Mouse (Mus musculus): ENCODE measurements around the gene Adcy6. TPM values are rescaled to one million over a fixed set of nuclear protein-coding genes. Genes with fewer than 3 reads are reported as not detected.
"Not testable (repeated sequence)": the region's sequence is repeated elsewhere in the genome, so short reads cannot be mapped to it uniquely, and the experiment has no call there.

The Adcy6 gene
- polyA plus RNA-seq, 1 experiment from 2014 or later, result 6.6 TPM

DNA sequence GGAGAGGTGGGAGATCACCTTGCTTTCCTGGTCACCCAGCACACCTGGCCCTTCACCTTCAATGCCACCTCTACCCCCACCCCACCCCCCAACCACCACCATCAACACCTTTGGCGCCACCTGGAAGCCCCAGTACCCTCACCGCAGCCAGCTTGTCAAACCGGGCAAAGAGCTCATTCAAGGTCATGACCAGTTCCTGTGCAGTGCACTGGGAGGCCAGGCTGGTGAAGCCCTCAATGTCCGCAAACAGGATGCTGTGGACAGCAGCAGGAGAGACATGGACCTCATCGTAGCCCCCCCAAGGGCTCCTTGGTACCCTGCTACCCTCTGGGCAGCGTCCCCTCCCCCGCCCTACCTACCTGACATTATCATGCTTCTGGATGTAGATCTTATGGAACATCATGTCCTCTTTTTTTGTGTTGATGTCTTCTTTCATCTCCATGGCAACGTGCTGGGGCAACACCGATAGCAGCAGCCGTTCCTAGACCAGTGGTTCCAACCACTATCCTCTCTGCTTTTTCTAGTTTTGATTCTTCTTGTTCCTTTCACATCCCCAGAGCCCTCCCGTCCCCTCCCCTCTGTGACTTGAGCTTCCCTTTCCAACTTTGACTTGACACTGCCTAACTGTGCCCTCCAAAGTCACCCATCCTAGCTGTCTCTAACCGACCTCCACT lies 9.7 kb downstream of the Adcy6 start:
- Histone ChIP-seq H3K27me3 (no peaks in the 10 kb centered on the region), H3K9ac (no peak overlapping the region), H3K4me2 (no peak overlapping the region), H3K4me3 (replicated peaks) (no peak overlapping the region), H3K4me1 (replicated peaks) (peaks cover 58% of the 10 kb centered on the region), H3K9me3 (replicated peaks) (no peaks in the 10 kb centered on the region), H3K27ac (replicated peaks) (no peak overlapping the region), H3K36me3 (replicated peaks) (peaks cover 87% of the 10 kb centered on the region)
- 83% methylated on average over 12 of the region's 12 CpGs for WGBS (ENCODE audit: insufficient replicate concordance)
- ATAC-seq (ENCODE audit: insufficient read depth), result no peak

DNA sequence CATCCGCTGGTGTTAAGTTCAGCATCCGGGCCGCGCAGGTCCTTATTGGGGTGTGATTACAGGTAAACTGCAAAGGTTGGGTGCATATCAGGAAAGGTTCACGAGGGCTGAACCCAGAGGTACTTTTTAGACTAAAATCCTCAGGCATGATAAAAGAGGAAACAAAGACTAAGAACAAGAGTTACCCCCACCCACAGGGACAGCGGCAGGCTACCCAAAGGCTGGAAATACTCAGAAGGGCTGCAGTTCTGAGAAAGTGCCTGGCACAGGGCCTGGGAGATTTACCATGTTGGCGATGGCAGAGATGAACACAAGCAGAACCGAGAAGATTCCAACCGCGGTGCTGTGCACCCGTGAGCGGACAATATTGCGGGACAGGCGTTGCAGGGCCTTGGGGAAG lies 13.3 kb downstream of the Adcy6 start:
- Histone ChIP-seq H3K4me1 (replicated peaks) (peaks cover 24% of the 10 kb centered on the region), H3K27me3 (no peaks in the 10 kb centered on the region), H3K9me3 (replicated peaks) (no peaks in the 10 kb centered on the region), H3K4me3 (replicated peaks) (no peak overlapping the region), H3K9ac (no peak overlapping the region), H3K36me3 (replicated peaks) (peaks cover 100% of the 10 kb centered on the region), H3K27ac (replicated peaks) (no peak overlapping the region), H3K4me2 (no peak overlapping the region)
- 90% methylated on average over 14 of the region's 14 CpGs for WGBS (ENCODE audit: insufficient replicate concordance)
- no peak for ATAC-seq (ENCODE audit: insufficient read depth)

GRCm38 (mm10) chr15:98595049-98595448 lies 14.8 kb downstream of the Adcy6 start:
- no peak overlapping the region for H3K27ac ChIP-seq (replicated peaks)

GRCm38 (mm10) chr15:98594193-98594592 lies 15.7 kb downstream of the Adcy6 start:
- peaks cover 25% of the 10 kb centered on the region for H3K4me1 ChIP-seq (replicated peaks)
- H3K27me3 ChIP-seq, result no peaks in the 10 kb centered on the region
- no peak overlapping the region for H3K4me3 ChIP-seq (replicated peaks)
- H3K9ac ChIP-seq, result no peak overlapping the region
- H3K36me3 ChIP-seq (replicated peaks), result peaks cover 92% of the 10 kb centered on the region
- WGBS (ENCODE audit: insufficient replicate concordance), result 82% methylated on average over 19 of the region's 19 CpGs
- H3K4me2 ChIP-seq, result no peak overlapping the region
- no peaks in the 10 kb centered on the region for H3K9me3 ChIP-seq (replicated peaks)
- no peak for ATAC-seq (ENCODE audit: insufficient read depth)
- H3K27ac ChIP-seq (replicated peaks), result no peak overlapping the region

More at GRCm38 (mm10) chr15:98595049-98595448, 14.8 kb downstream of the Adcy6 start:
- Histone ChIP-seq H3K4me1 (replicated peaks) (peaks cover 24% of the 10 kb centered on the region), H3K4me3 (replicated peaks) (no peak overlapping the region), H3K36me3 (replicated peaks) (peaks cover 99% of the 10 kb centered on the region), H3K4me2 (no peak overlapping the region), H3K9me3 (replicated peaks) (no peaks in the 10 kb centered on the region), H3K27me3 (no peaks in the 10 kb centered on the region), H3K9ac (no peak overlapping the region)
- ATAC-seq (ENCODE audit: insufficient read depth), result no peak
- 83% methylated on average over 5 of the region's 5 CpGs for WGBS (ENCODE audit: insufficient replicate concordance)

DNA sequence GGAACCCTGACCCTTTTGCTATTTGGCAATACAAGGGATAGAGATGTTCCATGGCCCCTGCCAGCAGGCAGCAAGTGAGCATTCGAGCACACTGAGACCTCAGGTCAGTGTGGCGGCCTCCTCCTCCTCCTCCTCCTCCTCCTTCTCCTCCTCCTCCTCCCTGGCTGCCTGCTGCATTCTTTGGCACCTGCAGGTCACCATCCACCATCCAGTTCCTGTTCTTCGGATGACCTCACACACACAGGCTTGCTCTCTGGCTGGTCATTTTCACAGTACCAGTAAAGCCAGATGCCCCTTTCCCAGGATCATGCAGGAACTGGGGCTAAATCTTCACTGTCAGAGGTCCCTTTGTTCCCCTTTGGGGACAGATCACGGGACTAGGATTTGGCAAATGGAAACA lies 18.5 kb downstream of the Adcy6 start:
- peaks cover 69% of the 10 kb centered on the region for H3K36me3 ChIP-seq (replicated peaks)

DNA sequence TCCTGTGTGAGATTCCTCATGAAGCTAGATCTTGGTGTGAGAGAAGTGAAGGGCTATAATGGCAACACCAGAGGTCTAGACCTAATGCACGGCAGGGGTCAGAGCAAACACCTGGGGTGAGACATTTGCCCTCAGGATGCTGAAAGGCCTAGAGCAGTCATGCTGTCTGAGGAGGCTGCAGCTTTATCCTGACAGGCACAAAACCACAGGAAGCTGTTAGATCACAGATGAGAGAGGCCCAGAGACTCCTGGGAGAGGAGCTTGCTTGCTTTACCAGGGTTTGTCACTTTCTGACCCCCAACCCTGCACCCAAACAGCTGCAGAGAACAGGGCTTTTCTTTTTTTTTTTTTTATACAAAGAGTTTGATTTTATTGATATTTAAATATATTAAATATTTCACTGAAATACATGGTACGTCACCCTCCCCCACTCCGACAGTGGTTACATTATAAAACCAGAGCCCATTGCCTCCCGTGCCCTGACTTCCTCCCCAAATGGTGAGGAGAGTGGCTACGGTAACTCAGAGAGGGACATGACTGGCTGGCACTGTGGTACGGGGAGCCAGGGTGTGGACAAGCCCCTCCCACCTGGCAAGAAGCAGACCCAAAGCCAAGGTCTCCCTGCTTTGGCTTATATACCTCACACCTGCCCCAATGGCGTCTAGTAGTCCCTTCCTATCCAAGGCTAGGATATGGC lies 20.1 kb downstream of the Adcy6 start:
- H3K9ac ChIP-seq, result no peak overlapping the region
- H3K9me3 ChIP-seq (replicated peaks), result no peaks in the 10 kb centered on the region
- no peak for ATAC-seq (ENCODE audit: insufficient read depth)
- H3K36me3 ChIP-seq (replicated peaks), result peaks cover 53% of the 10 kb centered on the region
- no peak overlapping the region for H3K4me2 ChIP-seq
- H3K27ac ChIP-seq (replicated peaks), result peak overlapping the region; percentile 2; the same call in 1 of the 2 replicates
- no peaks in the 10 kb centered on the region for H3K27me3 ChIP-seq
- peaks cover 57% of the 10 kb centered on the region for H3K4me1 ChIP-seq (replicated peaks)
- H3K4me3 ChIP-seq (replicated peaks), result no peak overlapping the region
- WGBS (ENCODE audit: insufficient replicate concordance), result 25% methylated on average over 7 of the region's 7 CpGs

More for the DNA sequence above, 18.5 kb downstream of the Adcy6 start:
- H3K4me1 ChIP-seq (replicated peaks), result peaks cover 42% of the 10 kb centered on the region
- H3K4me3 ChIP-seq (replicated peaks), result no peak overlapping the region
- H3K27ac ChIP-seq (replicated peaks), result no peak overlapping the region
- ATAC-seq (ENCODE audit: insufficient read depth), result no peak
- H3K9me3 ChIP-seq (replicated peaks), result no peaks in the 10 kb centered on the region
- WGBS (ENCODE audit: insufficient replicate concordance), result 69% methylated on average over 4 of the region's 4 CpGs
- no peak overlapping the region for H3K9ac ChIP-seq
- no peaks in the 10 kb centered on the region for H3K27me3 ChIP-seq
- H3K4me2 ChIP-seq, result no peak overlapping the region

DNA sequence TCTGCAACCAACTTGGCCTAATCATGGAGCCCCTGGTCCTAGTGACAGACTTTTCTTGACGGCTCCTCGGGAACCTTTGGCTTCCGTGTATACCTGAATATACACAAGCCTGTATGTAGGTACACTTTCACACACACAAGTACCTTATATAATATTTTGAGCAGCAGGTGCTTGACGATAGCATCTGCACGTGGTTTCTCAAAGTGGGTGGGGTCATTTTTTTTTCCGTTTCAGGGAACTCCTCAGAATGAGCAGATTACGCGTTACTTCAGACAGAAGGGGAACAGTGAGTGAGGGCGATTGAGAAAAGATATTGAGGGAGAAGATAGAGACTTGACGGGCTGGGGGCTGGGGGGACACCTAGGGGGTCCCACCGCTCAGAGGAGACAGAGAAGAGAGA lies 22.1 kb downstream of the Adcy6 start:
- no peak overlapping the region for H3K4me2 ChIP-seq
- H3K4me1 ChIP-seq (replicated peaks), result peaks cover 61% of the 10 kb centered on the region
- no peak overlapping the region for H3K27ac ChIP-seq (replicated peaks)
- no peak overlapping the region for H3K9ac ChIP-seq
- H3K36me3 ChIP-seq (replicated peaks), result peaks cover 33% of the 10 kb centered on the region
- WGBS (ENCODE audit: insufficient replicate concordance), result 40% methylated on average over 11 of the region's 11 CpGs
- no peaks in the 10 kb centered on the region for H3K27me3 ChIP-seq
- H3K9me3 ChIP-seq (replicated peaks), result no peaks in the 10 kb centered on the region
- H3K4me3 ChIP-seq (replicated peaks), result no peak overlapping the region
- ATAC-seq (ENCODE audit: insufficient read depth), result no peak

DNA sequence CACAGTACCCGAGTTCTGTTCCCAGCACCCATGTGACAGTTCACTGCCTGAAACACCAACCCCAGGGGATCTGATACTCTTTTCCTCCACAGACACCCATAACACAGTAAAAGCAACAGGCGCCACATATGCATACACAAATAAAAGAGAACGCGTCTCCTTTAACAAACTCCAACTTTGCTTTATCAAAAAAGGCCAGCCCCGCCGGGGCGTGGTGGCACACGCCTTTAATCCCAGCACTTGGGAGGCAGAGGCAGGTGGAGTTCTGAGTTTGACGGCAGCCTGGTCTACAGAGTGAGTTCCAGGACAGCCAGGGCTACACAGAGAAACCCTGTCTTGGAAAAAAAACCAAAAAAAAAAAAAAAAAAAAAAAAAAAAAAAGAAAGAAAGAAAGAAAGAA lies 23.7 kb downstream of the Adcy6 start:
- peaks cover 55% of the 10 kb centered on the region for H3K4me1 ChIP-seq (replicated peaks)
- 24% methylated on average over 9 of the region's 9 CpGs for WGBS (ENCODE audit: insufficient replicate concordance)
- not testable (repeated sequence) for H3K4me3 ChIP-seq (replicated peaks); H3K27me3 ChIP-seq; H3K9ac ChIP-seq; H3K9me3 ChIP-seq (replicated peaks)
- H3K4me2 ChIP-seq, result peak overlapping the region; percentile 45
- peak overlapping the region; percentile 79 for H3K27ac ChIP-seq (replicated peaks)
- ATAC-seq (ENCODE audit: insufficient read depth), result peak; percentile 74
- peaks cover 17% of the 10 kb centered on the region for H3K36me3 ChIP-seq (replicated peaks)

GRCm38 (mm10) chr15:98585421-98585820 lies 24.5 kb downstream of the Adcy6 start:
- Histone ChIP-seq H3K36me3 (replicated peaks) (peaks cover 9% of the 10 kb centered on the region; the same call in 1 of the 2 replicates), H3K9me3 (replicated peaks) (no peaks in the 10 kb centered on the region), H3K4me3 (replicated peaks) (no peak overlapping the region), H3K27ac (replicated peaks) (peak overlapping the region; percentile 79), H3K9ac (no peak overlapping the region), H3K4me2 (no peak overlapping the region; the same call in 1 of the 2 replicates), H3K4me1 (replicated peaks) (peaks cover 48% of the 10 kb centered on the region), H3K27me3 (no peaks in the 10 kb centered on the region)
- peak; percentile 1; the same call in 1 of the 2 replicates for ATAC-seq (ENCODE audit: insufficient read depth)
- 65% methylated on average over 7 of the region's 7 CpGs for WGBS (ENCODE audit: insufficient replicate concordance)

DNA sequence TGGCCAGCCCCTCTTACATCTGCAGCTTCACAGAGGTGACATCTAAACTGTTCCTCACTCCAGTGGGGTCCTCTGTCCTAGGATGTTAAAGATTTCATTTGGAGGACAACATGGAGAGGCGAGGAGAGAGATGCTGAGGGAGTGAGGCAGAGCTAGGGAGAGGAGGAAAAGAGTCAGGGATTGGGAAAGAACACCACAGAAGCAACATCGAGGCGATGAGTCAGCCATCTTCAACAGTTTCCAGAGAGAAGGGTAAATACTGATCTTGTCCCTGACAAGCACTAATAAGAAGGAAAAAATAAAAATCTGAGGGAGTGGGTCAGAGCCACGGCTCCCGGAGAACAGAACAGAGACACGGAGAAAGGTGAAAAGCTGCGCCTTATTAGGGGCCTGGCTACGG lies 26.9 kb downstream of the Adcy6 start:
- no peaks in the 10 kb centered on the region for H3K36me3 ChIP-seq (replicated peaks)
- no peak overlapping the region for H3K9ac ChIP-seq
- H3K27ac ChIP-seq (replicated peaks), result no peak overlapping the region
- WGBS (ENCODE audit: insufficient replicate concordance), result 75% methylated on average over 8 of the region's 8 CpGs
- ATAC-seq (ENCODE audit: insufficient read depth), result no peak
- no peak overlapping the region for H3K4me2 ChIP-seq
- no peaks in the 10 kb centered on the region for H3K9me3 ChIP-seq (replicated peaks)
- H3K27me3 ChIP-seq, result peaks cover 11% of the 10 kb centered on the region; the same call in 1 of the 2 replicates
- H3K4me3 ChIP-seq (replicated peaks), result no peak overlapping the region
- peaks cover 34% of the 10 kb centered on the region for H3K4me1 ChIP-seq (replicated peaks)

- Histone ChIP-seq H3K27ac (replicated peaks) (no peak overlapping the region), H3K9me3 (replicated peaks) (no peaks in the 10 kb centered on the region), H3K4me1 (replicated peaks) (peaks cover 29% of the 10 kb centered on the region), H3K4me3 (replicated peaks) (no peak overlapping the region), H3K4me2 (no peak overlapping the region), H3K9ac (no peak overlapping the region), H3K27me3 (peaks cover 14% of the 10 kb centered on the region; the same call in 1 of the 2 replicates), H3K36me3 (replicated peaks) (no peaks in the 10 kb centered on the region)
- no peak for ATAC-seq (ENCODE audit: insufficient read depth)
- 74% methylated on average over 8 of the region's 8 CpGs for WGBS (ENCODE audit: insufficient replicate concordance)
Measured at GRCm38 (mm10) chr15:98582410-98582809, 27.5 kb downstream of the Adcy6 start.

Data from liver, embryonic 15.5 days (tissue).